14 mouse cellular contexts compared by ENCODE assay signal in genomic region chr10:81284189-81284588, GRCm38 (mm10). TPM values are rescaled to one million over a fixed set of nuclear protein-coding genes. Genes with fewer than 3 reads are reported as not detected.
DNase-seq lines count a peak whose midpoint lies in the region; ATAC-seq and TF ChIP-seq lines count a peak whose summit lies in the region.
"Had no signal": no experiment of that assay in that cellular context is flagged by ENCODE, and none has a peak within 500 bp of the region (broad histone marks: within the 10 kb centered on the region; RNA-seq: fewer than 3 reads in every experiment).

No protein-coding gene starts in this region.

- no peak overlapping the region for H3K9ac ChIP-seq in lung, embryonic 15.5 days
- H3K9ac ChIP-seq in embryonic facial prominence, embryonic 14.5 days (ENCODE audit: low read depth, low read length) = no peak overlapping the region
- no peak overlapping the region for H3K9ac ChIP-seq in kidney, embryonic 16.5 days (replicated peaks; ENCODE audit: low read length)
- H3K9ac ChIP-seq in stomach, postnatal 0 days (ENCODE audit: low read length) = 0 out of 2 replicates have a peak overlapping the region, but pooled peaks have one; percentile 23
- H3K9ac ChIP-seq: hindbrain, embryonic 13.5 days; midbrain, embryonic 15.5 days; neural tube, embryonic 12.5 days had no signal

- TF ChIP-seq CTCF in stomach, postnatal 0 days (IDR thresholded peaks at IDR 0.05; ENCODE audit: low read depth) = no peak

- WGBS in lung, embryonic 15.5 days = 36% methylated on average over 6 of the region's 6 CpGs
- WGBS in embryonic facial prominence, embryonic 14.5 days = 40% methylated on average over 6 of the region's 6 CpGs
- whole genome bisulfite sequencing in kidney, embryonic 16.5 days = 48% methylated on average over 6 of the region's 6 CpGs
- 45% methylated on average over 6 of the region's 6 CpGs for WGBS in stomach, postnatal 0 days

- intact Hi-C loops in heart, postnatal 36 days (cut with DNase I) = no loop called here

- H3K4me1 ChIP-seq in lung, embryonic 15.5 days = peaks cover 42% of the 10 kb centered on the region
- H3K4me1 ChIP-seq in embryonic facial prominence, embryonic 14.5 days (ENCODE audit: control insufficient read depth, insufficient read depth, low read length) = no peaks in the 10 kb centered on the region
- peaks cover 37% of the 10 kb centered on the region for H3K4me1 ChIP-seq in kidney, embryonic 16.5 days (ENCODE audit: insufficient read depth, low read length)
- H3K4me1 ChIP-seq in stomach, postnatal 0 days (replicated peaks; ENCODE audit: control insufficient read depth, insufficient read depth) = no peaks in the 10 kb centered on the region

- peak overlapping the region; percentile 50; the same call in 1 of the 2 replicates for H3K4me3 ChIP-seq in lung, embryonic 15.5 days
- H3K4me3 ChIP-seq in embryonic facial prominence, embryonic 14.5 days (ENCODE audit: low read depth, low read length) = 0 out of 2 replicates have a peak overlapping the region, but pooled peaks have one; percentile 40
- peak overlapping the region; percentile 61 for H3K4me3 ChIP-seq in kidney, embryonic 16.5 days (ENCODE audit: low read length)
- no peak overlapping the region for H3K4me3 ChIP-seq in stomach, postnatal 0 days (ENCODE audit: low read depth, low read length)
- H3K4me3 ChIP-seq: left cerebral cortex, adult 2 months; midbrain, embryonic 15.5 days had no signal

- H3K27me3 ChIP-seq in lung, embryonic 15.5 days = peaks cover 47% of the 10 kb centered on the region
- peaks cover 25% of the 10 kb centered on the region for H3K27me3 ChIP-seq in embryonic facial prominence, embryonic 14.5 days (replicated peaks; ENCODE audit: control insufficient read depth, insufficient read depth, low read length)
- peaks cover 27% of the 10 kb centered on the region for H3K27me3 ChIP-seq in kidney, embryonic 16.5 days (ENCODE audit: insufficient read depth, low read length)
- no peaks in the 10 kb centered on the region for H3K27me3 ChIP-seq in stomach, postnatal 0 days (ENCODE audit: control insufficient read depth, insufficient read depth, low read length)

- no peaks in the 10 kb centered on the region for H3K9me3 ChIP-seq in lung, embryonic 15.5 days
- H3K9me3 ChIP-seq in embryonic facial prominence, embryonic 14.5 days (ENCODE audit: control insufficient read depth, low read length) = no peaks in the 10 kb centered on the region
- H3K9me3 ChIP-seq in kidney, embryonic 16.5 days (ENCODE audit: low read length) = no peaks in the 10 kb centered on the region
- no peaks in the 10 kb centered on the region for H3K9me3 ChIP-seq in stomach, postnatal 0 days (ENCODE audit: control insufficient read depth, low read length)
- H3K9me3 ChIP-seq: hindbrain, embryonic 13.5 days; limb, embryonic 15.5 days; midbrain, embryonic 15.5 days; neural tube, embryonic 12.5 days had no signal

- DNase-seq in lung, postnatal 10 days = no peak
- DNase-seq in embryonic facial prominence, embryonic 14.5 days (ENCODE audit: low spot score) = no peak
- no peak for DNase-seq in stomach, postnatal 0 days (ENCODE audit: low spot score)
- DNase-seq in heart, adult 8-10 months (ENCODE audit: low spot score) = no peak
- no peak for DNase-seq in heart, postnatal 36 days

- peak overlapping the region; percentile 83; the same call in 1 of the 2 replicates for H3K4me2 ChIP-seq in lung, embryonic 15.5 days
- H3K4me2 ChIP-seq in embryonic facial prominence, embryonic 14.5 days (ENCODE audit: low read depth, low read length) = peak overlapping the region; percentile 64; the same call in 1 of the 2 replicates
- H3K4me2 ChIP-seq in kidney, embryonic 16.5 days (replicated peaks; ENCODE audit: low read depth, low read length) = peak overlapping the region; percentile 81
- H3K4me2 ChIP-seq in stomach, postnatal 0 days (replicated peaks; ENCODE audit: low read depth) = peak overlapping the region; percentile 65; the same call in 1 of the 2 replicates

- peak overlapping the region; percentile 76 for H3K27ac ChIP-seq in lung, embryonic 15.5 days
- no peak overlapping the region for H3K27ac ChIP-seq in embryonic facial prominence, embryonic 14.5 days (replicated peaks; ENCODE audit: low read depth, low read length)
- H3K27ac ChIP-seq in kidney, embryonic 16.5 days (ENCODE audit: low read length) = peak overlapping the region; percentile 71
- no peak overlapping the region for H3K27ac ChIP-seq in stomach, postnatal 0 days (replicated peaks)
- H3K27ac ChIP-seq: hindbrain, embryonic 13.5 days; left cerebral cortex, adult 2 months; limb, embryonic 15.5 days; macrophage; midbrain, embryonic 15.5 days; neural tube, embryonic 12.5 days had no signal

- H3K36me3 ChIP-seq in lung, embryonic 15.5 days = no peaks in the 10 kb centered on the region
- no peaks in the 10 kb centered on the region for H3K36me3 ChIP-seq in embryonic facial prominence, embryonic 14.5 days (ENCODE audit: control insufficient read depth, insufficient read depth, low read length)
- no peaks in the 10 kb centered on the region for H3K36me3 ChIP-seq in kidney, embryonic 16.5 days (ENCODE audit: insufficient read depth, low read length)
- H3K36me3 ChIP-seq in stomach, postnatal 0 days (ENCODE audit: control insufficient read depth, insufficient read depth, low read length) = no peaks in the 10 kb centered on the region
- H3K36me3 ChIP-seq: hindbrain, embryonic 13.5 days; limb, embryonic 15.5 days; midbrain, embryonic 15.5 days; neural tube, embryonic 12.5 days had no signal

- no peak for TF ChIP-seq EP300 in stomach, postnatal 0 days (optimal IDR thresholded peaks at IDR 0.05)

- ATAC-seq in lung, embryonic 15.5 days (ENCODE audit: borderline replicate concordance, extremely low read depth, low FRiP score, low TSS enrichment) = no peak
- no peak for ATAC-seq in embryonic facial prominence, embryonic 14.5 days (ENCODE audit: low read depth)
- ATAC-seq in kidney, embryonic 16.5 days (ENCODE audit: low FRiP score, low TSS enrichment) = no peak; the same call in 1 of the 2 replicates
- ATAC-seq in stomach, postnatal 0 days (ENCODE audit: low FRiP score, low TSS enrichment) = no peak
- ATAC-seq: CD4-positive, CD25-positive, alpha-beta regulatory T cell, adult 4 months; midbrain, embryonic 15.5 days had no signal

RNA-seq across cellular contexts. Expression of gene Tjp3, which starts 7.2 kb away (rescaled TPM):
- polyA plus RNA-seq in lung, embryonic 15.5 days (2015; fragmentation: Nextera tagmentation; extraction: Ambion mirVana) = 26.4 and 28.8 TPM in 2 replicates
- 8.1 and 9.9 TPM in 2 replicates for polyA plus RNA-seq in embryonic facial prominence, embryonic 14.5 days (2014; fragmentation: Nextera tagmentation; extraction: Ambion mirVana)
- polyA plus RNA-seq in kidney, embryonic 16.5 days (2015; fragmentation: Nextera tagmentation; extraction: Ambion mirVana) = 21.9 and 22.6 TPM in 2 replicates
- polyA plus RNA-seq in stomach, postnatal 0 days (2015; fragmentation: Nextera tagmentation; extraction: Ambion mirVana) = 42.5 and 46.0 TPM in 2 replicates
- total RNA-seq in heart, adult 8-10 months (2022) = under 1 TPM in 1 of 4 experiments, not detected in 3; 0.22 TPM
- total RNA-seq in heart, postnatal 36 days (2021) = under 1 TPM in 1 of 2 experiments, not detected in 1; 0.19 TPM

RNA-seq across cellular contexts. Expression of gene Pip5k1c, which starts 8.6 kb away (rescaled TPM):
- polyA plus RNA-seq in lung, embryonic 15.5 days (2015; fragmentation: Nextera tagmentation; extraction: Ambion mirVana) = 45.4 and 47.0 TPM in 2 replicates
- 48.4 and 56.3 TPM in 2 replicates for polyA plus RNA-seq in embryonic facial prominence, embryonic 14.5 days (2014; fragmentation: Nextera tagmentation; extraction: Ambion mirVana)
- 62.9 and 63.9 TPM in 2 replicates for polyA plus RNA-seq in kidney, embryonic 16.5 days (2015; fragmentation: Nextera tagmentation; extraction: Ambion mirVana)
- polyA plus RNA-seq in stomach, postnatal 0 days (2015; fragmentation: Nextera tagmentation; extraction: Ambion mirVana) = 19.1 and 21.1 TPM in 2 replicates
- total RNA-seq in heart, adult 8-10 months (2022) = 10 to 100 TPM; 25.7 to 29.5 (median 26.8) TPM
- 10 to 100 TPM; 31.5 to 33.3 TPM for total RNA-seq in heart, postnatal 36 days (2021)

RNA-seq across cellular contexts. Expression of gene Apba3, which starts 17.4 kb away (rescaled TPM):
- 60.7 and 66.5 TPM in 2 replicates for polyA plus RNA-seq in lung, embryonic 15.5 days (2015; fragmentation: Nextera tagmentation; extraction: Ambion mirVana)
- polyA plus RNA-seq in embryonic facial prominence, embryonic 14.5 days (2014; fragmentation: Nextera tagmentation; extraction: Ambion mirVana) = 56.0 and 61.4 TPM in 2 replicates
- polyA plus RNA-seq in kidney, embryonic 16.5 days (2015; fragmentation: Nextera tagmentation; extraction: Ambion mirVana) = 88.6 and 88.7 TPM in 2 replicates
- 30.5 and 34.6 TPM in 2 replicates for polyA plus RNA-seq in stomach, postnatal 0 days (2015; fragmentation: Nextera tagmentation; extraction: Ambion mirVana)
- total RNA-seq in heart, adult 8-10 months (2022) = 100 to 1,000 TPM; 105 to 122 (median 112) TPM
- 100 to 1,000 TPM; 102 to 108 TPM for total RNA-seq in heart, postnatal 36 days (2021)

RNA-seq across cellular contexts. Expression of gene Mrpl54, which starts 17.5 kb away (rescaled TPM):
- polyA plus RNA-seq in lung, embryonic 15.5 days (2015; fragmentation: Nextera tagmentation; extraction: Ambion mirVana) = 208 and 225 TPM in 2 replicates
- polyA plus RNA-seq in embryonic facial prominence, embryonic 14.5 days (2014; fragmentation: Nextera tagmentation; extraction: Ambion mirVana) = 196 and 206 TPM in 2 replicates
- 218 and 238 TPM in 2 replicates for polyA plus RNA-seq in kidney, embryonic 16.5 days (2015; fragmentation: Nextera tagmentation; extraction: Ambion mirVana)
- 210 and 215 TPM in 2 replicates for polyA plus RNA-seq in stomach, postnatal 0 days (2015; fragmentation: Nextera tagmentation; extraction: Ambion mirVana)
- total RNA-seq in heart, adult 8-10 months (2022) = 100 to 1,000 TPM; 105 to 124 (median 112) TPM
- total RNA-seq in heart, postnatal 36 days (2021) = 10 to 100 TPM; 95.2 to 97.4 TPM

RNA-seq across cellular contexts. Expression of gene Matk, which starts 31.5 kb away (rescaled TPM):
- 2.7 and 3.9 TPM in 2 replicates for polyA plus RNA-seq in lung, embryonic 15.5 days (2015; fragmentation: Nextera tagmentation; extraction: Ambion mirVana)
- 4.9 and 5.4 TPM in 2 replicates for polyA plus RNA-seq in embryonic facial prominence, embryonic 14.5 days (2014; fragmentation: Nextera tagmentation; extraction: Ambion mirVana)
- polyA plus RNA-seq in kidney, embryonic 16.5 days (2015; fragmentation: Nextera tagmentation; extraction: Ambion mirVana) = 8.2 and 8.9 TPM in 2 replicates
- polyA plus RNA-seq in stomach, postnatal 0 days (2015; fragmentation: Nextera tagmentation; extraction: Ambion mirVana) = 1.0 and 1.6 TPM in 2 replicates
- under 1 TPM; 0.26 to 0.75 (median 0.62) TPM for total RNA-seq in heart, adult 8-10 months (2022)
- total RNA-seq in heart, postnatal 36 days (2021) = under 1 TPM; 0.39 to 0.41 TPM

Comparison
In these comparisons a context has a peak if more than half of its experiments do, and no peak if none do; other contexts are left out.
1. H3K27ac ChIP-seq: peak in lung, embryonic 15.5 days (single experiment) and kidney, embryonic 16.5 days (single experiment); none in embryonic facial prominence, embryonic 14.5 days (single experiment) and stomach, postnatal 0 days (single experiment).
2. Peak in every context shown above with its lines, with median percentiles within 50 percentile points of each other: H3K4me2 ChIP-seq.